Mouse (Mus musculus) CH12.LX (cell line): ENCODE results near the gene Gm6993. TPM values are rescaled to one million over a fixed set of nuclear protein-coding genes. Genes with fewer than 3 reads are reported as not detected.
A peak's percentile ranks its signal among the peaks of the same experiment; 100 is the strongest.

Source experiments
- DNase-seq: peaks from one replicate; pipeline ENCODE4 v3.0.0-alpha.2; 2013; ENCODE audit errors: extremely low read depth
- H3K27ac ChIP-seq: 2 replicates; pipeline ENCODE4 v1.5.1; 2012; ENCODE audit warnings: low read depth, mild to moderate bottlenecking, control low read depth, moderate library complexity; ENCODE audit not compliant: insufficient read depth
- H3K27me3 ChIP-seq: replicated peaks from 2 replicates; pipeline ENCODE3; 2012; ENCODE audit warnings: inconsistent platforms
- H3K36me3 ChIP-seq, 2 experiments: replicated peaks in 1 of 2; 2 replicates each; pipeline versions ENCODE3 to v1.6.1; 2012; ENCODE audit warnings: inconsistent platforms in 1 of 2, low read length in 1 of 2, mild to moderate bottlenecking in 1 of 2, mixed read lengths in 1 of 2, moderate library complexity in 1 of 2; ENCODE audit not compliant: control insufficient read depth in 1 of 2, insufficient read depth in 1 of 2
- H3K4me1 ChIP-seq, 2 experiments: 2 replicates each; pipeline ENCODE4 v1.6.1; 2012; ENCODE audit warnings: inconsistent platforms in 1 of 2, moderate library complexity in 1 of 2; ENCODE audit not compliant: insufficient read depth in 2 of 2, control insufficient read depth in 1 of 2
- H3K4me2 ChIP-seq: 2 replicates; pipeline ENCODE4 v1.6.1; 2012; ENCODE audit warnings: low read depth, mild to moderate bottlenecking, control low read depth; ENCODE audit not compliant: poor library complexity, insufficient read depth, severe bottlenecking
- H3K4me3 ChIP-seq, 3 experiments: fragments of 150-350 bp in 1 of 3; sonication (generic) in 1 of 3; replicated peaks in 1 of 3; 2 replicates each; pipeline versions ENCODE3 to v1.5.1; 2011 to 2012; ENCODE audit warnings: low read depth in 2 of 3, low read length in 2 of 3, mild to moderate bottlenecking in 2 of 3, moderate library complexity in 2 of 3, control low read depth in 1 of 3, improper control_type of control experiment in 1 of 3, inconsistent platforms in 1 of 3, mixed read lengths in 1 of 3; ENCODE audit not compliant: poor library complexity in 1 of 3
- H3K79me2 ChIP-seq: replicated peaks from 2 replicates; pipeline ENCODE4 v1.6.1; 2012; ENCODE audit warnings: mild to moderate bottlenecking, moderate library complexity; ENCODE audit not compliant: control insufficient read depth, poor library complexity, insufficient read depth, severe bottlenecking; ENCODE audit errors: extremely low read depth
- H3K9ac ChIP-seq: 2 replicates; pipeline ENCODE4 v1.6.1; 2012; ENCODE audit warnings: low read depth, mild to moderate bottlenecking, control low read depth, moderate library complexity; ENCODE audit not compliant: insufficient read depth
- H3K9me3 ChIP-seq: replicated peaks from 2 replicates; pipeline ENCODE3; 2012; ENCODE audit warnings: low read length, inconsistent platforms, mixed read lengths
- E2F4 ChIP-seq: IDR thresholded peaks from 2 replicates; pipeline ENCODE4 v1.6.1; 2011; ENCODE audit warnings: low read depth, low read length, improper control_type of control experiment; ENCODE audit not compliant: insufficient replicate concordance
- ETS1 ChIP-seq: conservative IDR thresholded peaks from 2 replicates; pipeline ENCODE4 v1.6.1; 2012; ENCODE audit warnings: low read depth, mild to moderate bottlenecking, inconsistent platforms, low read length, improper control_type of control experiment, moderate library complexity
- GABPA ChIP-seq: IDR thresholded peaks from 2 replicates; pipeline ENCODE4 v1.6.1; 2012; ENCODE audit warnings: low read depth, low read length, improper control_type of control experiment, inconsistent platforms; ENCODE audit not compliant: insufficient replicate concordance
- JUND ChIP-seq: conservative IDR thresholded peaks from 2 replicates; pipeline ENCODE4 v1.6.1; 2011; ENCODE audit warnings: low read depth, low read length, improper control_type of control experiment
- KAT2A ChIP-seq: IDR thresholded peaks from 2 replicates; pipeline ENCODE4 v1.6.1; 2012; ENCODE audit warnings: low read length, improper control_type of control experiment, inconsistent platforms; ENCODE audit not compliant: insufficient replicate concordance
- MAZ ChIP-seq: IDR thresholded peaks from 2 replicates; pipeline ENCODE4 v1.6.1; 2012; ENCODE audit warnings: low read depth, mild to moderate bottlenecking, inconsistent platforms, low read length, improper control_type of control experiment, moderate library complexity
- MEF2A ChIP-seq: IDR thresholded peaks from 2 replicates; pipeline ENCODE4 v1.6.1; 2014; ENCODE audit warnings: low read depth, mild to moderate bottlenecking, inconsistent platforms, low read length, improper control_type of control experiment, borderline replicate concordance
- MYC ChIP-seq: IDR thresholded peaks from 2 replicates; pipeline ENCODE4 v1.6.1; 2011; ENCODE audit warnings: low read depth, mild to moderate bottlenecking, improper control_type of control experiment, low read length
- NRF1 ChIP-seq: IDR thresholded peaks from 2 replicates; pipeline ENCODE4 v1.6.1; 2014; ENCODE audit warnings: low read depth, mild to moderate bottlenecking, inconsistent platforms, low read length, improper control_type of control experiment, moderate library complexity
- PAX5 ChIP-seq: IDR thresholded peaks from 2 replicates; pipeline ENCODE4 v1.6.1; 2012; ENCODE audit warnings: low read length, inconsistent platforms, mixed read lengths
- POLR2A ChIP-seq: IDR thresholded peaks from 2 replicates; pipeline ENCODE4 v1.6.1; 2011; ENCODE audit warnings: low read depth, mild to moderate bottlenecking, improper control_type of control experiment, low read length
- POLR2AphosphoS2 ChIP-seq: IDR thresholded peaks from 2 replicates; pipeline ENCODE4 v1.6.1; 2011; ENCODE audit warnings: low read depth, low read length, improper control_type of control experiment
- RCOR1 ChIP-seq: conservative IDR thresholded peaks from 2 replicates; pipeline ENCODE4 v1.6.1; 2012; ENCODE audit warnings: low read depth, mild to moderate bottlenecking, inconsistent platforms, low read length, improper control_type of control experiment
- SIN3A ChIP-seq: IDR thresholded peaks from 2 replicates; pipeline ENCODE4 v1.6.1; 2012; ENCODE audit warnings: low read length, improper control_type of control experiment, inconsistent platforms
- SMC3 ChIP-seq: IDR thresholded peaks from 2 replicates; pipeline ENCODE4 v1.6.1; 2011; ENCODE audit warnings: low read depth, low read length, improper control_type of control experiment
- TBP ChIP-seq: conservative IDR thresholded peaks from 2 replicates; pipeline ENCODE4 v1.6.1; 2011; ENCODE audit warnings: low read depth, low read length, improper control_type of control experiment
- UBTF ChIP-seq: IDR thresholded peaks from 2 replicates; pipeline ENCODE4 v1.6.1; 2012; ENCODE audit warnings: low read depth, mild to moderate bottlenecking, inconsistent platforms, low read length, improper control_type of control experiment, moderate library complexity
- ZC3H11A ChIP-seq: IDR thresholded peaks from 2 replicates; pipeline ENCODE4 v1.6.1; 2012; ENCODE audit warnings: low read depth, mild to moderate bottlenecking, inconsistent platforms, low read length, improper control_type of control experiment
- ZKSCAN1 ChIP-seq: IDR thresholded peaks from 2 replicates; pipeline ENCODE4 v1.6.1; 2012; ENCODE audit warnings: low read depth, inconsistent platforms, low read length, improper control_type of control experiment, borderline replicate concordance
- ZMIZ1 ChIP-seq: IDR thresholded peaks from 2 replicates; pipeline ENCODE4 v1.6.1; 2012; ENCODE audit warnings: low read depth, mild to moderate bottlenecking, inconsistent platforms, low read length, improper control_type of control experiment
- ZNF384 ChIP-seq: IDR thresholded peaks from 2 replicates; pipeline ENCODE4 v1.6.1; 2012; ENCODE audit warnings: low read depth, low read length, improper control_type of control experiment, inconsistent platforms
- dilution Hi-C: fragments of 300-500 bp; cut with MboI; formaldehyde crosslinking; loops from 2 replicates; pipeline ENCODE4 v1.14.3; 2020; ENCODE audit warnings: low sequenced_read_pairs; ENCODE audit not compliant: extremely low pct_unique_long_range_greater_than_20kb, extremely low pct_ligation_motif_present
- in situ Hi-C: fragments of 300-500 bp; cut with MboI; formaldehyde crosslinking; loops from 3 replicates; pipeline ENCODE4 v1.14.3; 2019; ENCODE audit warnings: low sequenced_read_pairs, low pct_ligation_motif_present, low pct_unique_long_range_greater_than_20kb, mixed read lengths
- polyA plus RNA-seq: library from polyadenylated mRNA; unstranded; fragments of >175 nt; gene quantifications from 2 replicates; pipeline ENCODE4 v1.2.1, GENCODE M21; 2012; ENCODE audit warnings: low read depth; ENCODE audit not compliant: insufficient read length
- total RNA-seq, 2 experiments: library from RNA; depleted of rRNA; stranded (reverse); fragments of 300-350 nt in 1 of 2; fragments of >200 nt in 1 of 2; gene quantifications; 2 replicates each; pipeline ENCODE4 v1.2.3; 2012 to 2014

Gm6993 gene
- total and polyA plus RNA-seq, 3 experiments: not detected

DNA sequence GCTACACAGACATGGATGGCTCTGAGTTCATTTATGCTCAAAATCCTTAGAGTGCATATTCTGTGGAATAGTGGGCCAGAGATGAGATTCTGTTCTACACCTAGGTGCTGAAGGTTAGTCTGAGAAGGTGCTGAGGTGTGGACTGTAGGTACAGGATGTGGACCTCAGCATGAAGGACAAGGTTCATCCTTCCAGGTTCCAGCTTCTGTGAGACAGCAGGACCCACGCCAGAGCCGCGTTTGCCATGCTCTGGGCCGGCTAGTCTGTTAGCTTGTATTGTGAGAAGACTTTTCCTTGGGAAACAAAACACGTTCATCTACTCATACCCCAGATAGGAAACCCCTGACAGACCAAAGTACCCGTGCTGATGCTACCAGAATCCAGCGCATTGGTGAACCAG, 33.1 kb downstream of the Gm6993 start:
- no peak for TF ChIP-seq NRF1
- no peak for TF ChIP-seq SMC3
- TF ChIP-seq E2F4: no peak
- no peak for TF ChIP-seq ZNF384
- no peak for TF ChIP-seq TBP
- Histone ChIP-seq H3K27me3 (no peaks in the 10 kb centered on the region), H3K4me1 (peaks cover 0 to 3% of the 10 kb centered on the region in 2 experiments; a peak in 1 of 4 replicates), H3K27ac (no peak overlapping the region), H3K9me3 (no peaks in the 10 kb centered on the region), H3K79me2 (no peaks in the 10 kb centered on the region), H3K9ac (no peak overlapping the region), H3K36me3 (no peaks in the 10 kb centered on the region), H3K4me3 (no peak overlapping the region), H3K4me2 (no peak overlapping the region)
- in situ Hi-C loops: no loop called here
- DNase-seq: no peak
- dilution Hi-C loops: no loop called here

DNA sequence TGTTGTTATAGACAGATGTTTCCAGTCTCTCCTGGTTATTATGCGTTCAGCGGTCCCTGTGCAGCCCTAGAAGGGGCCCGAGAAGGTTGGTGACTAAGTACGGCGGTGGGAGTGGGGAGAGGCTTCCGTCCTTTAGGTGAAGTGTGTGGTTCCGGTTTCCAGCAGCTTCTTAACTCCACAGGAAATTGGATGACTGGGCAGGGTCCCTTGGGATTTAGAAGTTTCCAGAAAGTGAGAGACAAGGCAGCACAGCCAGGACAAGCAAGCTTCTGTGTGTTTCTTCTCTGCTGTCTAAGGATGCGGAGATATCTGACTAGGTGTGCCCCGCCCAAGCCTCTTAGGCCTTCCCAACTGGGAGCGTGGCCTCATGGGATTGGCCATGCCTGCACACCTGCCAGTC, 34.8 kb downstream of the Gm6993 start:
- no peaks in the 10 kb centered on the region for H3K9me3 ChIP-seq
- no peaks in the 10 kb centered on the region for H3K79me2 ChIP-seq
- dilution Hi-C loops: no loop called here
- DNase-seq: peak; percentile 2
- H3K4me1 ChIP-seq: peaks cover 0 to 3% of the 10 kb centered on the region in 2 experiments; a peak in 1 of 4 replicates
- no peak overlapping the region for H3K4me2 ChIP-seq
- no peak for TF ChIP-seq MAZ
- TF ChIP-seq GABPA: no peak
- TF ChIP-seq ZMIZ1: no peak
- TF ChIP-seq ZC3H11A: no peak
- no peak for TF ChIP-seq KAT2A
- no peak for TF ChIP-seq SMC3
- TF ChIP-seq UBTF: no peak
- no peak for TF ChIP-seq ZKSCAN1
- TF ChIP-seq PAX5: no peak
- no peak for TF ChIP-seq SIN3A
- no peak for TF ChIP-seq RCOR1
- TF ChIP-seq MYC: no peak
- TF ChIP-seq ZNF384: no peak
- no peak for TF ChIP-seq MEF2A
- no peak for TF ChIP-seq POLR2AphosphoS2
- TF ChIP-seq POLR2A: no peak
- no peak for TF ChIP-seq ETS1
- TF ChIP-seq JUND: no peak
- H3K27ac ChIP-seq: no peak overlapping the region
- in situ Hi-C loops: no loop called here
- H3K27me3 ChIP-seq: no peaks in the 10 kb centered on the region
- H3K9ac ChIP-seq: no peak overlapping the region
- no peak overlapping the region for H3K4me3 ChIP-seq
- no peaks in the 10 kb centered on the region for H3K36me3 ChIP-seq
